In genomic region chr2:131994971-131995370, GRCm38 (mm10) we compare ENCODE assay signal across 19 mouse cellular contexts. TPM values are rescaled to one million over a fixed set of nuclear protein-coding genes. Genes with fewer than 3 reads are reported as not detected.
DNase-seq lines count a peak whose midpoint lies in the region; ATAC-seq and TF ChIP-seq lines count a peak whose summit lies in the region.
"Had no signal": no experiment of that assay in that cellular context is flagged by ENCODE, and none has a peak within 500 bp of the region (broad histone marks: within the 10 kb centered on the region; RNA-seq: fewer than 3 reads in every experiment).

No protein-coding gene starts in this region.

- H3K4me2 ChIP-seq in heart, embryonic 15.5 days: no peak overlapping the region
- H3K4me2 ChIP-seq: embryonic facial prominence, embryonic 13.5 days; embryonic facial prominence, embryonic 15.5 days; forebrain, embryonic 12.5 days had no signal

- H3K36me3 ChIP-seq in heart, embryonic 15.5 days: peaks cover 13% of the 10 kb centered on the region; the same call in 1 of the 2 replicates
- H3K36me3 ChIP-seq: embryonic facial prominence, embryonic 13.5 days had no signal

- peak overlapping the region; percentile 20; the same call in 1 of the 2 replicates for H3K27ac ChIP-seq in heart, embryonic 15.5 days
- peak overlapping the region; percentile 69 for H3K27ac ChIP-seq in left cerebral cortex, adult 2 months
- H3K27ac ChIP-seq: embryonic facial prominence, embryonic 13.5 days; embryonic facial prominence, embryonic 15.5 days; forebrain, embryonic 10.5 days; forebrain, embryonic 12.5 days had no signal

- H3K4me1 ChIP-seq in heart, embryonic 15.5 days (replicated peaks): peaks cover 23% of the 10 kb centered on the region
- H3K4me1 ChIP-seq: embryonic facial prominence, embryonic 15.5 days had no signal

- WGBS in heart, embryonic 15.5 days: 89% methylated on average over 6 of the region's 6 CpGs

- H3K9me3 ChIP-seq in heart, embryonic 15.5 days (replicated peaks): no peaks in the 10 kb centered on the region
- H3K9me3 ChIP-seq: embryonic facial prominence, embryonic 13.5 days; embryonic facial prominence, embryonic 15.5 days; forebrain, embryonic 10.5 days; forebrain, embryonic 12.5 days had no signal

- no peaks in the 10 kb centered on the region for H3K27me3 ChIP-seq in heart, embryonic 15.5 days
- H3K27me3 ChIP-seq: embryonic facial prominence, embryonic 13.5 days; embryonic facial prominence, embryonic 15.5 days; forebrain, embryonic 12.5 days had no signal

- no peak for TF ChIP-seq CTCF in left cerebral cortex, adult 2 months (IDR thresholded peaks at IDR 0.05)

- no peak overlapping the region for H3K4me3 ChIP-seq in heart, embryonic 15.5 days
- H3K4me3 ChIP-seq in left cerebral cortex, adult 2 months: no peak overlapping the region
- H3K4me3 ChIP-seq: embryonic facial prominence, embryonic 13.5 days; embryonic facial prominence, embryonic 15.5 days; erythroblast, embryonic 14.5 days; forebrain, embryonic 10.5 days; forebrain, embryonic 12.5 days had no signal

- DNase-seq in heart, postnatal 4 days: no peak
- DNase-seq in left cerebral cortex, adult 2 months (ENCODE audit: extremely low spot score in 1 of 2, low spot score in 2 of 2): no peak
- no peak for DNase-seq in left cerebral cortex, postnatal 25 days (ENCODE audit: low spot score in 2 of 2)
- DNase-seq: adrenal gland, adult 2 months; adrenal gland, postnatal 10 days; adrenal gland, postnatal 25 days; cerebellum, adult 11 months; cerebellum, adult 9-11 months; embryo, embryonic 11 days had no signal

- intact Hi-C loops in left cerebral cortex, adult 2 months (cut with DNase I): no loop called here
- intact Hi-C loops in left cerebral cortex, postnatal 25 days (cut with DNase I): no loop called here

- no peak overlapping the region for H3K9ac ChIP-seq in heart, embryonic 15.5 days
- H3K9ac ChIP-seq: embryonic facial prominence, embryonic 13.5 days; embryonic facial prominence, embryonic 15.5 days; forebrain, embryonic 12.5 days had no signal

- ATAC-seq in heart, embryonic 15.5 days (replicated peaks; ENCODE audit: insufficient number of reproducible peaks, insufficient read depth, low FRiP score, low read depth): no peak
- ATAC-seq: forebrain, embryonic 14.5 days; forebrain, embryonic 16.5 days had no signal

RNA-seq across cellular contexts. Expression of gene Rassf2, which starts 35.1 kb away (rescaled TPM):
- polyA plus RNA-seq in heart, embryonic 15.5 days (2015; fragmentation: Nextera tagmentation; extraction: Ambion mirVana): 9.2 and 13.9 TPM in 2 replicates
- total RNA-seq in heart, postnatal 4 days (2021): 10 to 100 TPM; 13.7 to 15.2 TPM
- total RNA-seq in left cerebral cortex, adult 2 months (2021): 10 to 100 TPM; 39.2 to 41.2 TPM
- 10 to 100 TPM; 36.1 to 38.7 TPM for total RNA-seq in left cerebral cortex, postnatal 25 days (2021)

RNA-seq across cellular contexts. Expression of gene Prnd, which starts 44.3 kb away (rescaled TPM):
- polyA plus RNA-seq in heart, embryonic 15.5 days (2015; fragmentation: Nextera tagmentation; extraction: Ambion mirVana): 25.9 and 28.0 TPM in 2 replicates
- total RNA-seq in heart, postnatal 4 days (2021): 10 to 100 TPM; 17.6 to 22.9 TPM
- under 1 TPM in 1 of 2 experiments, not detected in 1; 0.14 TPM for total RNA-seq in left cerebral cortex, adult 2 months (2021)
- not detected for total RNA-seq in left cerebral cortex, postnatal 25 days (2021)
- total RNA-seq: adrenal gland, adult 2 months; adrenal gland, postnatal 25 days; common myeloid progenitor, adult 5-6 weeks; MEL had no signal
- polyA plus RNA-seq: erythroblast, embryonic 14.5 days had no signal

Comparison
In these comparisons a context has a peak if more than half of its experiments do, and no peak if none do; other contexts are left out.
1. RNA of gene Prnd, which starts 44.3 kb away (total RNA-seq): 17.6 to 22.9 TPM in heart, postnatal 4 days; 0.14 TPM in left cerebral cortex, adult 2 months and not detected in left cerebral cortex, postnatal 25 days; every median in the first group is over 10 times any median in the second.